Mouse (Mus musculus) liver, embryonic 14.5 days (tissue): ENCODE data around the gene Lyrm7.
"Not testable (repeated sequence)": the region's sequence is repeated elsewhere in the genome, so short reads cannot be mapped to it uniquely, and the experiment has no call there.

Experiments used
- CTCF ChIP-seq: IDR thresholded peaks from 2 replicates; pipeline ENCODE4 v1.5.1; 2016; ENCODE audit warnings: antibody characterized with exemption, low read depth, control low read depth
- EP300 ChIP-seq: IDR thresholded peaks from 2 replicates; pipeline ENCODE4 v1.6.1; 2016; ENCODE audit warnings: antibody characterized with exemption, low read depth

GRCm38 (mm10) chr11:54896646-54897045 lies 35.9 kb upstream of the Lyrm7 start:
- not testable (repeated sequence) for TF ChIP-seq CTCF, EP300
